ENCODE assay signal across 16 mouse cellular contexts in the genomic region with DNA sequence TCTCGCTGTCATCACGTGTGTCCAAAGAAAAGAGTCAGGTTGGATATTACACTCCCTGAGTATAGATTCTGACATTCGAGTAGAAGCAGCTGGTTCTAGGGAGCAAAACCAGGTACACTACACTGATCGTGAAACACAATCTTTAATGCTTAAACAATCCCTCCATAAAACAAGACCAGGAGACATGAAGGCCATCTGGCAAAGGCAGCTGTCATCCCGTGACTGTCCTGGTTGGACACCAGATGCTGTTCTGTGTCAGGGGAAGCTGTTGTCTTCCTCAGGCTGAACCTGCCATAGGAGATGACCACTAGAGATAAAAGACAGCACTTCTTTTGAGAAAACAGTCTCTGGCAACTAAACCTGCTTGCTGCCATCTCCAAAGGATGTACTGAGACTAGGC.
DNase-seq lines count a peak whose midpoint lies in the region.
"Had no signal": no experiment of that assay in that cellular context is flagged by ENCODE, and none has a peak within 500 bp of the region (broad histone marks: within the 10 kb centered on the region; RNA-seq: fewer than 3 reads in every experiment).

No protein-coding gene starts in this region.

- intact Hi-C loops in left cerebral cortex, postnatal 4 days (cut with DNase I): no loop called here
- intact Hi-C loops in left cerebral cortex, postnatal 10 days (cut with DNase I): no loop called here
- intact Hi-C loops in heart, postnatal 14 days (cut with DNase I): no loop called here

- DNase-seq in cerebellum, adult 11-12 months: peak; percentile 11
- DNase-seq in cerebellum, postnatal 4 days (ENCODE audit: low spot score in 2 of 2): no peak
- DNase-seq in left cerebral cortex, postnatal 4 days: peak; percentile 44
- DNase-seq in left cerebral cortex, postnatal 10 days (ENCODE audit: extremely low spot score in 1 of 2, low spot score in 2 of 2): no peak
- DNase-seq in cerebellum, adult 9-11 months: peak; percentile 21
- DNase-seq in retina, postnatal 1 day: peak; percentile 33
- no peak for DNase-seq in heart, postnatal 14 days
- DNase-seq: adrenal gland, adult 2 months; B cell, adult 2 months; gastrocnemius, postnatal 10 days; heart, postnatal 36 days; layer of hippocampus, postnatal 36 days; liver, postnatal 0 days; lung, postnatal 4 days; right cerebral cortex, postnatal 25 days; thymus, postnatal 4 days had no signal

Comparison
In these comparisons a context has a peak if more than half of its experiments do, and no peak if none do; other contexts are left out.
1. DNase-seq: peak in cerebellum, adult 11-12 months (single experiment), left cerebral cortex, postnatal 4 days (single experiment), cerebellum, adult 9-11 months (single experiment) and retina, postnatal 1 day (single experiment); none in cerebellum, postnatal 4 days (0 of 2), left cerebral cortex, postnatal 10 days (0 of 2) and heart, postnatal 14 days (0 of 2).